Mouse (Mus musculus): Measurements from ENCODE around the gene Agfg2.

Agfg2 gene

GRCm38 (mm10) chr5:137683388-137684293 is 885 bp downstream of the Agfg2 start:
- no peak for DNase-seq (ENCODE audit: low spot score in 2 of 2)

- DNase-seq (ENCODE audit: low spot score in 2 of 2) = no peak
These were observed 2.0 kb downstream of the Agfg2 start for GRCm38 (mm10) chr5:137682526-137682925.

- no peak for DNase-seq (ENCODE audit: low spot score in 2 of 2)
These were observed 4.8 kb downstream of the Agfg2 start for GRCm38 (mm10) chr5:137679726-137680125.

- DNase-seq (ENCODE audit: low spot score in 2 of 2) = no peak
These were observed 5.8 kb downstream of the Agfg2 start for GRCm38 (mm10) chr5:137678736-137679135.

- DNase-seq (ENCODE audit: low spot score in 2 of 2) = no peak
These were observed 6.7 kb downstream of the Agfg2 start for GRCm38 (mm10) chr5:137677859-137678258.

GRCm38 (mm10) chr5:137674786-137675185 is 9.7 kb downstream of the Agfg2 start:
- no peak for DNase-seq (ENCODE audit: low spot score in 2 of 2)

DNA sequence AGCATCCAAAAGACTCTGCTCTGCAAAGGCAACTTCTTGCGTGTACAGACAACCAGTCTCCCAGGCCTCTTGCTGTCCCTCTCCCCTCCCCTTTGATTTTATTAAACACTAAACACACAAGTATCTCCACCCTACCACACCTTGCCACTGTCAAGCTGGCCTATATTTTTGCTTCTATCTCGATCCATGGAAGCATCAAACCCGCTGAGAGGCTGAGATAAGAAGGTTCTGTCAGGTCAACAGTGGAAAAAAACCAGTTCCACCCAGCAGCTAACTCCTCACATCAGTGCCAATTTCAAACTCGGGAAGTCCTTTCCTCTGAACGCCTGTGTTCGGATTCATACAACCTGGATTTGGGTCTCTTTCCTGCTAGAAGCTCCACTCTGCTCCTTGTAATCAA is 11.5 kb downstream of the Agfg2 start:
- DNase-seq (ENCODE audit: low spot score in 2 of 2) = no peak

DNA sequence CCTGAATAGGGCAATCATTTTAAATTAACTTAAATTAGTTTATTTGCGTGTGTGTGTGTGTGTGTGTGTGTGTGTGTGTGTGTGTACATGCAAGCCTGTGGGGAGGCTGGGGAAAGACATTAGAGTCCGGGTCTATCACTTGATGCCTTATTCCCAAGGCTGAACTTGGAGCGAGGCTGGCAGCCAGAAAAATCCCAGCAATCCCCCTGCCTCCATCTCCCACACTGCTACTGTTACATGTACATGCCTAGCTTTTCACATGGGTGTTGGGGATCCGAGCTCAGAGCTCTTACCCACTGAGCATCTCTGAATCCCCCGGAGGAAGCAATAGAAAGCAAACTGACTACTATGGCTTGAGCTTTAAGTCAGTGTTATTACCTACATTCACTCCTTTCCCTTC is 12.2 kb downstream of the Agfg2 start:
- no peak for DNase-seq (ENCODE audit: low spot score in 2 of 2)

DNA sequence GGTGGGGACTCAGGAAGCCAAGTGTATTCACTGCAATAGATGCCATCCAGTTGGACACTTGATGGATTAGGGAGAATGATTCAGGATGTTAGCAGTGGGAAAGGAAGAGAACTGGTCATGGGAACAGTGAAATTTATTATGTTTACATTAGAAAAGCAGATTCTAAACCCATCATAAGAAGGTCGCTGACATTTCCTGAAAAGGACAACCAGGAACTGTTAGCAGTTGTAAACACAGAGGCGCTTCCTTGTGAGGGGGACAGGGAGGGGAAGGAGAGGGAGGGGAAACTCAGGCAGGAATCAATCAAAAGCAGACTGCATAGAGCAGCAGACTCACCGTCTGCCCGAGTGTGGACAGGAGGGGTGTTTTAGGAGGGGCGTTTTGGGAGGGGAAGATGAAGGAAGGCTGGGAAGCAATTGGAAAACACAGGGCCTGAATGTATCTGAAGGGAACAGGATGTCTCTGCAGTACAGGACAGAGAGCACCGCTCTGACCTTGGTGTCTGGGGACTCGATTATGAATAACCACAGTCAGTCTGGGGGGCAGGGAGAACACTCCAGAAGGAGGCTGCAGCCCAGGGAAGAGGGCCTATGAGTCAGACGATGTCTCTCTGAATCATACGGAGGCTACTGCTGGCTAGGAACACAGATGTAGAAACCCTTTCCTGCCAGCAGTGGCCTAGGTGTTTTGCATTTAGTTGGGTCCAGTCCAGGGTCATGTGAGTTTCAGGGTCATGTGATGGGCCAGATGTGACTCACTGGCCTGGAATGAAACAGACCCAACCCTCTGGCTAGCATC is 12.9 kb downstream of the Agfg2 start:
- no peak for DNase-seq (ENCODE audit: low spot score in 2 of 2)

DNA sequence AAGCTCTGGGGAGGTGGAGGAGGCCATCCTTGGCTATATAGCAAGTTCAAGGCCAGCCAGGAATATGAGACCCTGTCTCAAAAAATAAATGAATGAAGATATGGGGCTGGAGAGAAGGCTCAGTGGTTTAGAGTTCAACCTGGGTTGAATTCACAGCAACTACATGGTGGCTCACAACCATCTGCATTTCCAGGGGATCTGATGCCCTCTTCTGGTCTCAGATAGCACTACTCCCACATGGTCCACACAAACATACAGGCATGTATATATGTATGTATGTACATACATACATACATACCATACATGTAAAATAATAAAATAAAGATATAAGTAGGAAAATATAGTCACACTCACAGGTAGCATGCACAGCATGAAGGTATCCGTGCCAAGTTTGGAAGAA is 14.3 kb downstream of the Agfg2 start:
- DNase-seq (ENCODE audit: low spot score in 2 of 2) = no peak

DNA sequence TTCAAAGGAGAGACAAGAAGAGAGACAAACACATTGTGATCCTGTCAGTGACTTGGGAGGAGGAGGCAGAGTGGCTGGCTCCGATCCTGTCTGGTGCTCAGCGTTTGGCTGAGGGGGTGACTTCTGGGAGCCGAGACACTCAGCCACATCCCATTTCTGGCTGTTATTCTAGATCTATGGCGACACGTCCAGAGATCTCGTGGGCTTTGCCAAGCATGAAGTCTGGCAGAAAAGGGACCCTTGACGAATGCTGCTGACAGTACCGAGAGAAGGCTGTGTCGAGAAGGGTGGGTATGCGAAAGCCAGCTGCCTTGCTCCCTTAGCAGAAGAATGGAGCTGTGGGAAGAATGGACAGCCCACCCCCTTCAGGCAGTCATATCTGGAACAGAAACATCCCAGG is 15.6 kb downstream of the Agfg2 start:
- no peak for DNase-seq (ENCODE audit: low spot score in 2 of 2)

- no peak for DNase-seq (ENCODE audit: low spot score in 2 of 2)
These were observed 21.5 kb downstream of the Agfg2 start for GRCm38 (mm10) chr5:137663057-137663456.

- DNase-seq (ENCODE audit: low spot score in 2 of 2) = no peak
These were observed 24.4 kb downstream of the Agfg2 start for GRCm38 (mm10) chr5:137660064-137660688.

DNA sequence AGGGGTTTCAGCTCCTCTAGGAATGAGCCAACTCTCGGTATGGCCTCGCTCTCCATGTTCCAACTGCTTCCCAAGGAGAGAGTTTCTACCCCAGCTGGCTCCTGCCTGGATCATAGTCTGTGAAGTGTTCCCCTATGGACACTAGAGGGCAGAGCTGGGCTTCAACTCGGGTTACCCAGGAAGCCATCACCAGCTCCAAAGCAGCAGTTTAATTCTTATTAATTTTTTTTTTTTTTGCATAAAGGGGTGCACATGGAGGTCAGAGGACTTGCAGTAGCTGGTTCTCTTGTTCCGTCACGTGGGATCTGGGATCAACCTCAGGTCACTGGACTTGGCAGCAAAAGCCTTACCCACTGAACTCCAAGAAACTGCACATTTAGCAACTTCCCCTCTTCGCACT is 27.5 kb downstream of the Agfg2 start:
- peak; percentile 50 to 64 for DNase-seq (ENCODE audit: low spot score in 2 of 2)

- DNase-seq (ENCODE audit: low spot score in 2 of 2) = no peak
These were observed 29.8 kb downstream of the Agfg2 start for GRCm38 (mm10) chr5:137654746-137655145.

DNA sequence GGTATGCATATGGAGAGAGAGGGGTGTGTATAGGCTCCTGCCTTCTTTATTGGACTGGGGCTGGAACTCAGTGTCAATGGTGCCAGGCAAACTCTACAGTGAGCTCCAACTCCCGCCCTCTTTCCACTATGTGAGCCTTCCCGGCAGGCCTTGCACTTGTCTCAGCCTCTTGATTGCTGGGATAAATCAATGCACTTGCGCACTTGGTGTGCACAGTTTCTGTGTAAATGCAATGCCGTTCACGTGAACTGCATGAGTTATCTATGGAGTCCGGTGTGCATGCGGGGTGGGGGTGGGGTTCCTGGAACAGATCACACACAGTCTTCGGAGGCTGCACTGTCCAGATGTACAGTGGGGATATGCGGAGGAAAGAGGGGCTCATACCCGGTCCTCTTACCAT is 31.2 kb downstream of the Agfg2 start:
- DNase-seq (ENCODE audit: low spot score in 2 of 2) = no peak

- peak in 1 of 2 experiments; percentile 32 for DNase-seq (ENCODE audit: low spot score in 2 of 2)
These were observed 32.1 kb downstream of the Agfg2 start for GRCm38 (mm10) chr5:137652474-137652873.

- no peak for DNase-seq (ENCODE audit: low spot score in 2 of 2)
These were observed 34.6 kb downstream of the Agfg2 start for GRCm38 (mm10) chr5:137649669-137650571.

GRCm38 (mm10) chr5:137649251-137649650 is 35.3 kb downstream of the Agfg2 start:
- no peak for DNase-seq (ENCODE audit: low spot score in 2 of 2)

DNA sequence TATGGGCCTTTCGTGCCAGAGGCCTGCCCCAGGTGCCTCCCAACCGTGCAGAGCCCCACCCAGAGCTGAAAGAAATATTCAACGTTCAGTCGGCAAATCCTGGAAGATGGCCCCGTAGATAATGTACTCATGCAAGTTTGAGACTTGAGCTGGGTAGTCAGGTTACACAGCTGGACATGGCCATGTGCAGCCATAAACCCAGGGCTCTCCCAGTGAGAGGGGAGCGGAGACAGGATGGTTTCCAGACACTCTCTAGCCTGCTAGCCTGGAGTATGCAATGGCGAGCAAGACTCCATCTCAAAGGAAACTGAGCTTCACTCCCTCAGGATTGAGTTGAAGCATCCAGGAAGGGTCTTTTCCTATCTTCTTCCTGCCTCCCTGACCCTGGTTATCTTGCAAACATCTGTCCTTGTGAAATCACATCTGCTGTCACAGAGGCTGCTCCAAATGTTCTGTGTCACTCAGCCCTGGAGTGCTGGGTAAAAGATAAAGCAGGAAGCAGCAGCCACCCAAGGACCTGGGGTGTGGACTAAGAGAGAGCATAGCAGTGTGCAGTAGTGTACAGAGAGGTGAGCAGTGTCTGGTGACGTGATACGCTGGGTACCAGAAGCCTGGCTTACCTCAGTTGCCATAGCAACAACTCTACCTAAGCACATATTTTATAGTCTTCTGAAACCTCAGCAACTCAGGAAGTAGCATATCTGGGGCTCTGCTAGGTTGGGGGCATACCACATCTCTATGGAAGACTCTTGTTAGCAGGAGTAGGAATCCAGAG is 36.5 kb downstream of the Agfg2 start:
- DNase-seq (ENCODE audit: low spot score in 2 of 2) = no peak
